21 mouse cellular contexts compared by ENCODE assay signal in the genomic region with DNA sequence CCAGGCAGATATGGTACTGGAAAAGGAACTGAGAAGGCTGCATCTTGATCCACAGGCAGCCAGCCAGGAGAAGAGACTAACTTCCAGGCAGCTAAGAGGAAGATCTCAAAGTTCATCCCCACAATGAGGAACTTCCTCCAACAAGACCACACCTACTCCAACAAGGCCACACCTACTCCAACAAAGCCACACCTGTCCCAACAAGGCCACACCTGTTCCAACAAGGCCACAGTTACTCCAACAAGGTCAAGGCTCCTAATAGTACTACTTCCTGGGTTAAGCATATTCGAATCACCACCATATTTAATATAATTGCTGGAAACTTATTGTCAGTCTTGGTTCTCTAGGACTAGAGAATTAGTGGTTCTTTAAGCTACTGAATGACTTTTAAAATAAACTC. TPM values are rescaled to one million over a fixed set of nuclear protein-coding genes. Genes with fewer than 3 reads are reported as not detected.
"Had no signal": no experiment of that assay in that cellular context is flagged by ENCODE, and none has a peak within 500 bp of the region (broad histone marks: within the 10 kb centered on the region; RNA-seq: fewer than 3 reads in every experiment).

No protein-coding gene starts in this region.

- H3K4me3 ChIP-seq: left cerebral cortex, adult 2 months; liver, embryonic 13.5 days; megakaryocyte, embryonic 14.5 days; midbrain, embryonic 10.5 days; midbrain, embryonic 13.5 days; myocyte had no signal

- H3K36me3 ChIP-seq: liver, embryonic 13.5 days; midbrain, embryonic 10.5 days; midbrain, embryonic 13.5 days had no signal

- H3K9ac ChIP-seq: liver, embryonic 13.5 days; lung, embryonic 14.5 days; midbrain, embryonic 13.5 days had no signal

- H3K27ac ChIP-seq: kidney, postnatal 0 days; left cerebral cortex, adult 2 months; liver, embryonic 13.5 days; midbrain, embryonic 10.5 days; midbrain, embryonic 13.5 days had no signal

- H3K4me2 ChIP-seq: liver, embryonic 13.5 days; lung, embryonic 14.5 days; midbrain, embryonic 13.5 days had no signal

- H3K4me1 ChIP-seq: liver, embryonic 13.5 days; megakaryocyte, embryonic 14.5 days; midbrain, embryonic 13.5 days had no signal

- H3K27me3 ChIP-seq: liver, embryonic 13.5 days; megakaryocyte, embryonic 14.5 days; midbrain, embryonic 13.5 days had no signal

- H3K9me3 ChIP-seq: liver, embryonic 13.5 days; midbrain, embryonic 10.5 days; midbrain, embryonic 13.5 days had no signal

- ATAC-seq: lung, postnatal 0 days; midbrain, embryonic 13.5 days; midbrain, embryonic 16.5 days had no signal

- DNase-seq: kidney, adult 18-20 months; kidney, adult 9 months; kidney, postnatal 25 days; layer of hippocampus, postnatal 36 days; liver, embryonic 13.5 days; lung, embryonic 14.5 days; lung, postnatal 36 days; thymus, postnatal 25 days had no signal

RNA-seq across cellular contexts. Expression of a gene that starts 34.6 kb away (rescaled TPM):
- polyA plus RNA-seq: kidney, postnatal 0 days; limb, embryonic 11.5 days; liver, embryonic 13.5 days; liver, embryonic 16.5 days; neural tube, embryonic 14.5 days; small intestine, adult 2 months; stomach, embryonic 14.5 days had no signal
